Mouse (Mus musculus) stomach, embryonic 14.5 days (tissue): ENCODE results near the gene Map1a. TPM values are rescaled to one million over a fixed set of nuclear protein-coding genes. Genes with fewer than 3 reads are reported as not detected.
A peak's percentile ranks its signal among the peaks of the same experiment; 100 is the strongest.

ENCODE experiments used
- ATAC-seq: fragments of 200-750 bp; cut with Nextera tagmentation; 2 replicates; pipeline ENCODE4 v1.8.0; 2017; ENCODE audit warnings: low read depth, moderate TSS enrichment; ENCODE audit not compliant: insufficient number of reproducible peaks, insufficient read depth, low FRiP score
- H3K27ac ChIP-seq: fragments of 300-500 bp; sonication (generic); 2 replicates; pipeline ENCODE4 v1.5.1; 2014; ENCODE audit warnings: mild to moderate bottlenecking, low read length, moderate library complexity, mixed read lengths
- H3K27me3 ChIP-seq: fragments of 300-500 bp; sonication (generic); 2 replicates; pipeline ENCODE4 v1.6.1; 2014; ENCODE audit warnings: low read length, control low read depth, mixed read lengths; ENCODE audit not compliant: control insufficient read depth, insufficient read depth
- H3K36me3 ChIP-seq: fragments of 300-500 bp; sonication (generic); 2 replicates; pipeline ENCODE4 v1.6.1; 2014; ENCODE audit warnings: mild to moderate bottlenecking, control low read depth, low read length, moderate library complexity, mixed read lengths; ENCODE audit not compliant: control insufficient read depth, insufficient read depth
- H3K4me1 ChIP-seq: fragments of 300-500 bp; sonication (generic); 2 replicates; pipeline ENCODE4 v1.6.1; 2014; ENCODE audit warnings: low read length, control low read depth, mixed read lengths; ENCODE audit not compliant: control insufficient read depth, insufficient read depth
- H3K4me2 ChIP-seq: fragments of 300-500 bp; sonication (generic); replicated peaks from 2 replicates; pipeline ENCODE4 v1.6.1; 2014; ENCODE audit warnings: low read depth, low read length, control low read depth
- H3K4me3 ChIP-seq: fragments of 300-500 bp; sonication (generic); 2 replicates; pipeline ENCODE4 v1.5.1; 2014; ENCODE audit warnings: low read depth, low read length, control low read depth
- H3K9ac ChIP-seq: fragments of 300-500 bp; sonication (generic); replicated peaks from 2 replicates; pipeline ENCODE4 v1.6.1; 2014; ENCODE audit warnings: low read depth, mild to moderate bottlenecking, control low read depth, low read length, moderate library complexity, mixed read lengths
- H3K9me3 ChIP-seq: fragments of 300-500 bp; sonication (generic); 2 replicates; pipeline ENCODE4 v1.6.1; 2016; ENCODE audit warnings: low read depth, low read length, control low read depth; ENCODE audit not compliant: control insufficient read depth
- WGBS: fragments of 180-500 bp; shearing (Covaris S2); extraction: QIAGEN DNeasy Blood & Tissue Kit; methylation state at CpG from one replicate; pipeline ENCODE4 v1.1.7; 2014; 5-methylcytosine and 5-hydroxymethylcytosine counted together
- polyA plus RNA-seq: library from polyadenylated mRNA; unstranded; fragments of >200 nt; fragmentation: Nextera tagmentation; extraction: Ambion mirVana; gene quantifications from 2 replicates; pipeline ENCODE4 v1.2.1, GENCODE M21; 2014

Map1a gene
- polyA plus RNA-seq, 1 experiment from 2014 or later = 16.1 TPM

- ATAC-seq = no peak
- 19% methylated on average over 9 of the region's 9 CpGs for whole genome bisulfite sequencing
Measured at GRCm38 (mm10) chr2:121297701-121298100, 8.3 kb downstream of the Map1a start.

GRCm38 (mm10) chr2:121298131-121298530 is 8.7 kb downstream of the Map1a start:
- Histone ChIP-seq H3K9me3 (no peaks in the 10 kb centered on the region), H3K4me1 (peaks cover 34% of the 10 kb centered on the region)
- ATAC-seq = no peak; the same call in 1 of the 2 replicates

More at GRCm38 (mm10) chr2:121297701-121298100, 8.3 kb downstream of the Map1a start:
- Histone ChIP-seq H3K4me2 (no peak overlapping the region), H3K9me3 (no peaks in the 10 kb centered on the region), H3K4me3 (no peak overlapping the region), H3K36me3 (peaks cover 8% of the 10 kb centered on the region; the same call in 1 of the 2 replicates), H3K27ac (no peak overlapping the region), H3K27me3 (no peaks in the 10 kb centered on the region), H3K9ac (no peak overlapping the region), H3K4me1 (peaks cover 34% of the 10 kb centered on the region)

GRCm38 (mm10) chr2:121299471-121299870 is 10.1 kb downstream of the Map1a start:
- WGBS = 79% methylated on average over 17 of the region's 17 CpGs
- H3K27ac ChIP-seq = no peak overlapping the region
- ATAC-seq = no peak

More at GRCm38 (mm10) chr2:121298131-121298530, 8.7 kb downstream of the Map1a start:
- no peak overlapping the region for H3K4me3 ChIP-seq
- no peak overlapping the region for H3K9ac ChIP-seq
- no peaks in the 10 kb centered on the region for H3K27me3 ChIP-seq
- peaks cover 10% of the 10 kb centered on the region; the same call in 1 of the 2 replicates for H3K36me3 ChIP-seq
- WGBS = 13% methylated on average over 8 of the region's 8 CpGs
- no peak overlapping the region for H3K4me2 ChIP-seq
- no peak overlapping the region for H3K27ac ChIP-seq

GRCm38 (mm10) chr2:121300036-121300435 is 10.6 kb downstream of the Map1a start:
- Histone ChIP-seq H3K9ac (no peak overlapping the region), H3K36me3 (peaks cover 25% of the 10 kb centered on the region; the same call in 1 of the 2 replicates), H3K4me2 (no peak overlapping the region), H3K4me1 (peaks cover 20% of the 10 kb centered on the region), H3K9me3 (no peaks in the 10 kb centered on the region), H3K4me3 (no peak overlapping the region), H3K27ac (no peak overlapping the region), H3K27me3 (no peaks in the 10 kb centered on the region)
- WGBS = 78% methylated on average over 10 of the region's 10 CpGs
- no peak for ATAC-seq

More at GRCm38 (mm10) chr2:121299471-121299870, 10.1 kb downstream of the Map1a start:
- Histone ChIP-seq H3K4me2 (no peak overlapping the region), H3K27me3 (no peaks in the 10 kb centered on the region), H3K4me1 (peaks cover 25% of the 10 kb centered on the region), H3K4me3 (no peak overlapping the region), H3K36me3 (peaks cover 22% of the 10 kb centered on the region; the same call in 1 of the 2 replicates), H3K9me3 (no peaks in the 10 kb centered on the region), H3K9ac (no peak overlapping the region)

GRCm38 (mm10) chr2:121308997-121309416 is 19.6 kb downstream of the Map1a start:
- WGBS = 16% methylated on average over 5 of the region's 5 CpGs
- H3K9me3 ChIP-seq = no peaks in the 10 kb centered on the region
- no peak overlapping the region for H3K9ac ChIP-seq
- H3K4me2 ChIP-seq = peak overlapping the region; percentile 28; the same call in 1 of the 2 replicates
- H3K36me3 ChIP-seq = peaks cover 14% of the 10 kb centered on the region; the same call in 1 of the 2 replicates
- no peak overlapping the region for H3K4me3 ChIP-seq
- H3K27ac ChIP-seq = peak overlapping the region; percentile 13; the same call in 1 of the 2 replicates
- no peaks in the 10 kb centered on the region for H3K27me3 ChIP-seq
- H3K4me1 ChIP-seq = 0 out of 2 replicates have a peak, but pooled peaks cover 3% of the 10 kb centered on the region
- ATAC-seq = peak; percentile 38; the same call in 1 of the 2 replicates

DNA sequence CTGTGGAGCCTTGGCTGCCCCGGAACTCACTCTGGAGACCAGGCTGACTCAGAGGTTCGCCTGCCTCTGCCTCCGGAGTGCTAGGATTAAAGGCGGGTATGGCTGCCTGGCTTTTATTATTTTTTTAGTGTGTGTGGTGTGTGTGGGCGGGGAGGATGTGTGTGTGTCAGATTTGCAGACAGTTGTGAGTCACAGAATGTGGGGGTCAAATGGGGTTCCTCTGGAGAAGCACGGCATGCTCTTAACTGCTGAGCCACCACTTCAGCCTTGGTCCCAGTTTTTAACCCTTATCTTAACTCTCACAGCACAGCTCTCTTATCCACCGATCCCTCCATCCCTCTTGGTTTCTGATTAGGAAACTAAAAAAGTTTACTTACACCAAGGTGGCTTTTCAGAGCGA is 26.9 kb downstream of the Map1a start:
- no peak overlapping the region for H3K9ac ChIP-seq

GRCm38 (mm10) chr2:121323041-121323440 is 33.6 kb downstream of the Map1a start:
- Histone ChIP-seq H3K27me3 (no peaks in the 10 kb centered on the region), H3K9ac (no peak overlapping the region), H3K27ac (no peak overlapping the region), H3K9me3 (no peaks in the 10 kb centered on the region), H3K4me3 (no peak overlapping the region), H3K4me2 (no peak overlapping the region), H3K36me3 (no peaks in the 10 kb centered on the region), H3K4me1 (no peaks in the 10 kb centered on the region)
- 89% methylated on average over 10 of the region's 10 CpGs for WGBS
- ATAC-seq = no peak

More for the DNA sequence above, 26.9 kb downstream of the Map1a start:
- Histone ChIP-seq H3K4me3 (no peak overlapping the region), H3K27me3 (no peaks in the 10 kb centered on the region), H3K9me3 (no peaks in the 10 kb centered on the region), H3K36me3 (no peaks in the 10 kb centered on the region), H3K4me2 (no peak overlapping the region), H3K4me1 (no peaks in the 10 kb centered on the region), H3K27ac (no peak overlapping the region)
- ATAC-seq = no peak
- 72% methylated on average over 8 of the region's 8 CpGs for WGBS

GRCm38 (mm10) chr2:121323693-121324470 is 34.5 kb downstream of the Map1a start:
- Histone ChIP-seq H3K36me3 (no peaks in the 10 kb centered on the region), H3K9ac (no peak overlapping the region), H3K27ac (no peak overlapping the region), H3K4me2 (no peak overlapping the region), H3K4me3 (no peak overlapping the region), H3K4me1 (no peaks in the 10 kb centered on the region), H3K9me3 (no peaks in the 10 kb centered on the region), H3K27me3 (no peaks in the 10 kb centered on the region)
- no peak for ATAC-seq
- 83% methylated on average over 10 of the region's 10 CpGs for WGBS
